Mouse (Mus musculus): ENCODE data around the gene Zfp941. TPM values are rescaled to one million over a fixed set of nuclear protein-coding genes. Genes with fewer than 3 reads are reported as not detected.

Gene Zfp941
- total RNA-seq (2021), result 10 to 100 TPM in 1 of 2 experiments, 1 to 10 TPM in 1; 8.0 to 11.2 TPM
- long read RNA-seq, experiment 1, transcript Zfp941-202 (3 exons, 3,851 nt), result major isoform, 5 of 7 reads
- long read RNA-seq, experiment 1, partial matches to known transcripts, result 1 of 7 reads
- long read RNA-seq, experiment 1, other reads (novel, unspliced or antisense), result 1 of 7 reads
- long read RNA-seq, experiment 2, transcript Zfp941-202 (3 exons, 3,851 nt), result major isoform, 5 of 6 reads
- long read RNA-seq, experiment 2, partial matches to known transcripts, result 0 of 6 reads
- long read RNA-seq, experiment 2, other reads (novel, unspliced or antisense), result 1 of 6 reads

GRCm38 (mm10) chr7:140821653-140822329 is at the start of gene Zfp941:
TSS of gene Zfp941 (minus strand) at chr7:140822178.
- DNase-seq (ENCODE audit: low spot score in 2 of 2), result peak; percentile 49 to 61

- no peak for DNase-seq (ENCODE audit: low spot score in 2 of 2)
Measured at GRCm38 (mm10) chr7:140864761-140865160, 42.8 kb upstream of the Zfp941 start.

- no peak for DNase-seq (ENCODE audit: low spot score in 2 of 2)
Measured at GRCm38 (mm10) chr7:140860728-140861127, 38.8 kb upstream of the Zfp941 start.

- DNase-seq (ENCODE audit: low spot score in 2 of 2), result no peak
Measured at GRCm38 (mm10) chr7:140859997-140860396, 38.0 kb upstream of the Zfp941 start.

- DNase-seq (ENCODE audit: low spot score in 2 of 2), result no peak
Measured at GRCm38 (mm10) chr7:140858746-140859145, 36.8 kb upstream of the Zfp941 start.

GRCm38 (mm10) chr7:140857550-140858505 is 35.9 kb upstream of the Zfp941 start, which contains the start of gene Bet1l:
TSS of gene Bet1l (minus strand) at chr7:140857577.
- DNase-seq (ENCODE audit: low spot score in 2 of 2), result peak in 1 of 2 experiments; percentile 19

GRCm38 (mm10) chr7:140856785-140857549 is 35.0 kb upstream of the Zfp941 start, which contains the start of gene Ric8a:
TSS of gene Ric8a (plus strand) at chr7:140856957.
- peak; percentile 81 to 86 for DNase-seq (ENCODE audit: low spot score in 2 of 2)

GRCm38 (mm10) chr7:140855860-140856784 is 34.1 kb upstream of the Zfp941 start, which contains the start of gene Gm45785:
TSS of gene Gm45785 (minus strand) at chr7:140856331.
- peak; percentile 76 to 89 for DNase-seq (ENCODE audit: low spot score in 2 of 2)

- no peak for DNase-seq (ENCODE audit: low spot score in 2 of 2)
Measured at GRCm38 (mm10) chr7:140855181-140855580, 33.2 kb upstream of the Zfp941 start.

- DNase-seq (ENCODE audit: low spot score in 2 of 2), result no peak
Measured at GRCm38 (mm10) chr7:140854483-140854882, 32.5 kb upstream of the Zfp941 start.

GRCm38 (mm10) chr7:140853386-140853785 is 31.4 kb upstream of the Zfp941 start:
- no peak for DNase-seq (ENCODE audit: low spot score in 2 of 2)

GRCm38 (mm10) chr7:140851916-140852315 is 29.9 kb upstream of the Zfp941 start:
- DNase-seq (ENCODE audit: low spot score in 2 of 2), result no peak

GRCm38 (mm10) chr7:140848591-140848990 is 26.6 kb upstream of the Zfp941 start:
- DNase-seq (ENCODE audit: low spot score in 2 of 2), result no peak

GRCm38 (mm10) chr7:140847755-140848580 is 26.0 kb upstream of the Zfp941 start, which contains the start of gene Odf3:
TSS of gene Odf3 (plus strand) at chr7:140847805.
- DNase-seq (ENCODE audit: low spot score in 2 of 2), result peak in 1 of 2 experiments; percentile 41

GRCm38 (mm10) chr7:140846676-140847075 is 24.7 kb upstream of the Zfp941 start:
- DNase-seq (ENCODE audit: low spot score in 2 of 2), result no peak

- no peak for DNase-seq (ENCODE audit: low spot score in 2 of 2)
Measured at GRCm38 (mm10) chr7:140845683-140846082, 23.7 kb upstream of the Zfp941 start.

GRCm38 (mm10) chr7:140844905-140845665 is 23.1 kb upstream of the Zfp941 start, which contains the start of gene Scgb1c1:
TSS of gene Scgb1c1 (plus strand) at chr7:140845547.
- peak; percentile 90 for DNase-seq (ENCODE audit: low spot score in 2 of 2)

Measured in layer of hippocampus, postnatal 14 days (tissue).